Mouse (Mus musculus): ENCODE data around the gene Vmn1r209.
"Not testable (repeated sequence)": the region's sequence is repeated elsewhere in the genome, so short reads cannot be mapped to it uniquely, and the experiment has no call there.

Gene Vmn1r209

GRCm38 (mm10) chr13:22809582-22809981 lies at the start of gene Vmn1r209:
Gene Vmn1r209 (minus strand): TSS chr13:22809682.
- not testable (repeated sequence) for DNase-seq

GRCm38 (mm10) chr13:22857461-22857860 lies 48.0 kb upstream of the Vmn1r209 start, which contains the start of gene Vmn1r211:
Gene Vmn1r211 (minus strand): TSS chr13:22857561.
- DNase-seq, result no peak

GRCm38 (mm10) chr13:22854760-22855159 lies 45.3 kb upstream of the Vmn1r209 start:
- DNase-seq, result no peak

GRCm38 (mm10) chr13:22846798-22847197 lies 37.3 kb upstream of the Vmn1r209 start:
- DNase-seq, result no peak

GRCm38 (mm10) chr13:22844304-22844703 lies 34.8 kb upstream of the Vmn1r209 start:
- not testable (repeated sequence) for DNase-seq

- DNase-seq, result no peak
Measured at GRCm38 (mm10) chr13:22831248-22831647, 21.8 kb upstream of the Vmn1r209 start, which contains the start of gene Vmn1r210. Gene Vmn1r210 (minus strand): TSS chr13:22831348.

GRCm38 (mm10) chr13:22829395-22829794 lies 19.9 kb upstream of the Vmn1r209 start:
- DNase-seq, result not testable (repeated sequence)

- not testable (repeated sequence) for DNase-seq
Measured at GRCm38 (mm10) chr13:22821601-22822000, 12.1 kb upstream of the Vmn1r209 start.

GRCm38 (mm10) chr13:22788096-22788495 lies 21.4 kb downstream of the Vmn1r209 start:
- not testable (repeated sequence) for DNase-seq

GRCm38 (mm10) chr13:22784159-22784558 lies 25.3 kb downstream of the Vmn1r209 start:
- DNase-seq, result not testable (repeated sequence)

- DNase-seq, result not testable (repeated sequence)
Measured at GRCm38 (mm10) chr13:22777300-22777699, 32.2 kb downstream of the Vmn1r209 start, which contains the start of gene Vmn1r208. Gene Vmn1r208 (minus strand): TSS chr13:22777400.

GRCm38 (mm10) chr13:22771592-22771991 lies 37.9 kb downstream of the Vmn1r209 start:
- not testable (repeated sequence) for DNase-seq

All from cerebellum, adult 9-10 months (tissue).